29 mouse cellular contexts compared by ENCODE assay signal in the genomic region with DNA sequence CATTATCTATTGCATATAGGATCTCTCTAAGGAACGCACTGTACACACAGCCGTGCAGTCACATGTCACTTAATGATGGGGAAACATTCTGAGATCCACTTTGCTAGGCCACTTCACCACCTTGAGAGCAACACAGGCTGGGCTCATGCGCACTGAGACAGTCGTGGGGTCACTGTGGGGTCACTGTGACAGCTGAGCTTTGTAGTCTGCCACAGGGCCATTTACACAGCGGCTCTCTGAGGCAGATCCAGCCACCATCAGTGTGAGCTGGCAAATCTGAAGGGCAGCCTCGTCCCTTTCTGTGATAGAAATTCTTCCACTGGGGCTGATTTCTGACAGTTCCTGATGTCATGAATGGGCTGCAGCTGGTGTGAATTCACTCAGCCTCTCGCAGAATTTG. TPM values are rescaled to one million over a fixed set of nuclear protein-coding genes. Genes with fewer than 3 reads are reported as not detected.
A peak's percentile ranks its signal among the peaks of the same experiment; 100 is the strongest.
DNase-seq lines count a peak whose midpoint lies in the region; ATAC-seq lines count a peak whose summit lies in the region.
"Had no signal": no experiment of that assay in that cellular context is flagged by ENCODE, and none has a peak within 500 bp of the region (broad histone marks: within the 10 kb centered on the region; RNA-seq: fewer than 3 reads in every experiment).

No protein-coding gene starts in this region.

- H3K9ac ChIP-seq in neural tube, embryonic 15.5 days (replicated peaks): no peak overlapping the region
- H3K9ac ChIP-seq: embryonic facial prominence, embryonic 12.5 days; forebrain, postnatal 0 days; heart, embryonic 13.5 days; limb, embryonic 13.5 days; liver, embryonic 12.5 days; lung, embryonic 15.5 days; midbrain, embryonic 15.5 days had no signal

- no peak for ATAC-seq in neural tube, embryonic 15.5 days (ENCODE audit: low FRiP score)
- no peak for ATAC-seq in monocyte, adult 5-6 weeks (replicated peaks; ENCODE audit: insufficient number of reproducible peaks, low FRiP score, low TSS enrichment, poor library complexity, severe bottlenecking)
- ATAC-seq: forebrain, postnatal 0 days; intestine, postnatal 0 days; liver, embryonic 12.5 days; midbrain, embryonic 15.5 days had no signal

- H3K4me3 ChIP-seq in neural tube, embryonic 15.5 days (replicated peaks): no peak overlapping the region
- H3K4me3 ChIP-seq: embryonic facial prominence, embryonic 12.5 days; heart, adult 2 months; heart, embryonic 13.5 days; layer of hippocampus, adult 2 months; limb, embryonic 13.5 days; liver, embryonic 12.5 days; lung, embryonic 15.5 days; megakaryocyte, embryonic 14.5 days; midbrain, embryonic 15.5 days had no signal

- H3K9me3 ChIP-seq in neural tube, embryonic 15.5 days (replicated peaks): no peaks in the 10 kb centered on the region
- H3K9me3 ChIP-seq: embryonic facial prominence, embryonic 12.5 days; liver, embryonic 12.5 days; lung, embryonic 15.5 days had no signal

- no peak overlapping the region for H3K4me2 ChIP-seq in neural tube, embryonic 15.5 days
- H3K4me2 ChIP-seq: embryonic facial prominence, embryonic 12.5 days; heart, embryonic 13.5 days; limb, embryonic 13.5 days; liver, embryonic 12.5 days; lung, embryonic 15.5 days; midbrain, embryonic 15.5 days had no signal

- H3K36me3 ChIP-seq in neural tube, embryonic 15.5 days: no peaks in the 10 kb centered on the region
- H3K36me3 ChIP-seq: embryonic facial prominence, embryonic 12.5 days; heart, embryonic 13.5 days; limb, embryonic 13.5 days; liver, embryonic 12.5 days; lung, embryonic 15.5 days; midbrain, embryonic 15.5 days had no signal

- H3K27ac ChIP-seq in neural tube, embryonic 15.5 days (replicated peaks): no peak overlapping the region
- H3K27ac ChIP-seq: embryonic facial prominence, embryonic 12.5 days; heart, adult 2 months; heart, embryonic 13.5 days; layer of hippocampus, adult 2 months; limb, embryonic 13.5 days; liver, embryonic 12.5 days; lung, embryonic 15.5 days; midbrain, embryonic 15.5 days had no signal

- WGBS in neural tube, embryonic 15.5 days: 29% methylated on average over 7 of the region's 7 CpGs

- H3K4me1 ChIP-seq in neural tube, embryonic 15.5 days: peaks cover 4% of the 10 kb centered on the region; the same call in 1 of the 2 replicates
- H3K4me1 ChIP-seq: embryonic facial prominence, embryonic 12.5 days; limb, embryonic 13.5 days; liver, embryonic 12.5 days; lung, embryonic 15.5 days; megakaryocyte, embryonic 14.5 days; midbrain, embryonic 15.5 days had no signal

- H3K27me3 ChIP-seq in neural tube, embryonic 15.5 days (replicated peaks): no peaks in the 10 kb centered on the region
- H3K27me3 ChIP-seq: heart, embryonic 13.5 days; limb, embryonic 13.5 days; lung, embryonic 15.5 days; megakaryocyte, embryonic 14.5 days; midbrain, embryonic 15.5 days had no signal

- DNase-seq in embryo, embryonic 10 days (ENCODE audit: low spot score): peak; percentile 60
- DNase-seq in embryo, embryonic 9.5 days (ENCODE audit: extremely low spot score): no peak
- peak; percentile 36 for DNase-seq in neural tube, embryonic 10.5 days (ENCODE audit: extremely low spot score, low spot score)
- peak; percentile 8 to 36 for DNase-seq in lung, postnatal 4 days
- no peak for DNase-seq in right cerebral cortex, postnatal 25 days
- DNase-seq: adrenal gland, postnatal 14 days; cerebellum, adult 2 months; forebrain, postnatal 0 days; gastrocnemius, postnatal 25 days; heart, adult 2 months; heart, postnatal 14 days; kidney, postnatal 25 days; thymus, adult 18-20 months; thymus, postnatal 36 days had no signal

RNA-seq across cellular contexts. Expression of gene Pax7, which starts 59.4 kb away (rescaled TPM):
- 0.14 and 0.17 TPM in 2 replicates for polyA plus RNA-seq in neural tube, embryonic 15.5 days (2015; fragmentation: Nextera tagmentation; extraction: Ambion mirVana)
- total RNA-seq in monocyte, adult 5-6 weeks (2017): not detected in 3 replicates
- total RNA-seq: adrenal gland, postnatal 14 days; heart, adult 2 months; heart, postnatal 14 days; layer of hippocampus, adult 2 months; layer of hippocampus, postnatal 25 days; left cerebral cortex, postnatal 25 days had no signal
- polyA plus RNA-seq: forebrain, postnatal 0 days; heart, adult 2 months; heart, embryonic 13.5 days; intestine, postnatal 0 days; kidney, embryonic 14.5 days; liver, embryonic 12.5 days; small intestine, adult 2 months had no signal

Comparison
In these comparisons a context has a peak if more than half of its experiments do, and no peak if none do; other contexts are left out.
1. DNase-seq: peak in embryo, embryonic 10 days (single experiment), neural tube, embryonic 10.5 days (single experiment) and lung, postnatal 4 days (2 of 2); none in embryo, embryonic 9.5 days (single experiment) and right cerebral cortex, postnatal 25 days (single experiment).